Mouse (Mus musculus): Measurements from ENCODE around the gene Pex16. TPM values are rescaled to one million over a fixed set of nuclear protein-coding genes. Genes with fewer than 3 reads are reported as not detected.

The Pex16 gene
- polyA plus RNA-seq, 1 experiment from 2014 or later: 22.8 TPM

Small RNA genes lying within 50 kb of the gene (microRNA-seq; reads per million reads assigned to microRNA genes)
- gene Mir7000: not detected

Other genes with a start within 250 kb of the Pex16 start
- 5.3 and 5.5 TPM in 2 replicates for gene Large2, start 193 bp downstream of the Pex16 start, polyA plus RNA-seq (2016; fragmentation: Nextera tagmentation; extraction: Ambion mirVana)
- gene 1700029I15Rik, start 7.9 kb downstream of the Pex16 start, polyA plus RNA-seq (2016; fragmentation: Nextera tagmentation; extraction: Ambion mirVana): 5.6 and 6.8 TPM in 2 replicates
- gene Mapk8ip1, start 26.6 kb downstream of the Pex16 start, polyA plus RNA-seq (2016; fragmentation: Nextera tagmentation; extraction: Ambion mirVana): 83.2 and 83.5 TPM in 2 replicates
- gene Cry2, start 59.4 kb downstream of the Pex16 start, polyA plus RNA-seq (2016; fragmentation: Nextera tagmentation; extraction: Ambion mirVana): 29.1 and 31.2 TPM in 2 replicates
- 9.5 and 10.0 TPM in 2 replicates for gene Slc35c1, start 85.9 kb downstream of the Pex16 start, polyA plus RNA-seq (2016; fragmentation: Nextera tagmentation; extraction: Ambion mirVana)
- gene Chst1, start 225.0 kb downstream of the Pex16 start, polyA plus RNA-seq (2016; fragmentation: Nextera tagmentation; extraction: Ambion mirVana): 11.8 and 12.1 TPM in 2 replicates